Comparison of ENCODE assay signal across 8 mouse cellular contexts in the genomic region with DNA sequence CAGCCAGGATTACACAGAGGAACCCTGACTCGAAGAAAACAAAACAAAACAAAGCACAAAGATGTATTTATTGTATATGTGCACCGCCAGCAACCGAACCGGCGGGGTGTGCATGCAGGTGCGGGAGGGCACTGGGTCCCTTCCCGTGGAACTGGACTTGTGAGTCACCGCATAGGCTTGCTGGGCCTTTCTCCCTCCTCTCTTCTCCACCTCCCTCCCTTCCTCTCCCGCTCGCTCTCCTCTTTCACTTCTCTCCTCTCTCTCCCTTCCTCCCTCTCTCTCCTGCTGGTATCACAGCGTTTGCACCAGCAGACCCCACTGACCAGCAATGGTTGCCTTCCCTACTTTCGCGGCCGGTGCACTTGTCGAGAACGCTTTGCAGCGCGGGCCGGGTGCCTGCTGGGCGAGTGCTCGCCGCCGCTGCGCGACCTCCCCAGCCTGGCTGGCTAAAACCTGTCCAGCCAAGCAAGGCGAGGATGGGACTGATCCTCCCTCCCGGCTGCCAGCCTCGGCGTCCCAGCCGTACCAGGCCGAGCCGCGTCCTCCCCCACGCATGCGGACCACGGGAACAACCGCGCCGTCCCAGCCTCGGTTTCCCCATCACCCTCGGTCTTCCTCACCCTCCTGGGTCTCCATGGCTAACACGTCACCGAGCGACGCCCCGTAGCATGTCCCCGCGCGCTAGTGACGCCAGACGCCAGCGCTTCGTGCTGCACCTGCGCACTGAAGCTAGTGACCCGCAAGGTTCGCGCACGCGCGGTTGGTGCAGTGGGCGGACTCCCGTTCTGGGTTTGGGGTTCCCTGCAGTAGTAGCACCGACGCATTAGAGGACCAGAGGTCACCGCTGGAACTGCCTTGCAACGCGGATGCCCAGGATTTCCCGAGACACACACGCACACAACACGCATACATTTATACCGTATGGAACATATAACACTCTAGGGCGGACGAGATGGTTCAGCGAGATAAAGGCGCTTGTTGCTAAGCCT. TPM values are rescaled to one million over a fixed set of nuclear protein-coding genes. Genes with fewer than 3 reads are reported as not detected.
DNase-seq lines count a peak whose midpoint lies in the region; ATAC-seq lines count a peak whose summit lies in the region.

A gene (minus strand): TSS at position 725 of the 989 bp plus-strand sequence.

- H3K27ac ChIP-seq in forebrain, embryonic 14.5 days (ENCODE audit: low read depth, low read length), result peak within 1 kb of the TSS; percentile 28; the same call in 1 of the 2 replicates
- H3K27ac ChIP-seq in neural tube, embryonic 15.5 days (replicated peaks), result peak within 1 kb of the TSS; percentile 94

- 1% methylated on average over 74 of the region's 75 CpGs for WGBS in forebrain, embryonic 14.5 days
- 2% methylated on average over 75 of the region's 75 CpGs for WGBS in neural tube, embryonic 15.5 days

- H3K9me3 ChIP-seq in forebrain, embryonic 14.5 days (replicated peaks; ENCODE audit: control insufficient read depth, low read length), result no peaks in the 10 kb centered on the region
- no peaks in the 10 kb centered on the region for H3K9me3 ChIP-seq in neural tube, embryonic 15.5 days (replicated peaks)

- peak; percentile 96 for ATAC-seq in forebrain, embryonic 14.5 days
- ATAC-seq in neural tube, embryonic 15.5 days (ENCODE audit: low FRiP score), result peak; percentile 95

- H3K4me3 ChIP-seq in forebrain, embryonic 14.5 days (ENCODE audit: low read depth, low read length), result peak within 1 kb of the TSS; percentile 79
- H3K4me3 ChIP-seq in neural tube, embryonic 15.5 days (replicated peaks), result peak within 1 kb of the TSS; percentile 97

- peak; percentile 99 for DNase-seq in ES-CJ7 (ENCODE audit: low read depth, low spot score)
- DNase-seq in cerebellum, adult 11 months, result peak; percentile 99
- peak; percentile 99 for DNase-seq in forebrain, embryonic 14.5 days (ENCODE audit: low spot score)
- DNase-seq in heart, postnatal 14 days, result peak; percentile 99
- peak; percentile 98 for DNase-seq in layer of hippocampus, adult 11-12 months (ENCODE audit: low spot score)
- DNase-seq in lung, adult 18-20 months, result peak; percentile 98 to 99
- DNase-seq in testis, postnatal 14 days (ENCODE audit: low spot score), result peak; percentile 93

- no peaks in the 10 kb centered on the region; the same call in 1 of the 2 replicates for H3K27me3 ChIP-seq in forebrain, embryonic 14.5 days (replicated peaks; ENCODE audit: control insufficient read depth, insufficient read depth, low read length)
- H3K27me3 ChIP-seq in neural tube, embryonic 15.5 days (replicated peaks), result peaks cover 19% of the 10 kb centered on the region

- peaks cover 15% of the 10 kb centered on the region for H3K36me3 ChIP-seq in forebrain, embryonic 14.5 days (ENCODE audit: control insufficient read depth, insufficient read depth, low read length)
- peaks cover 13% of the 10 kb centered on the region for H3K36me3 ChIP-seq in neural tube, embryonic 15.5 days

- peaks cover 6% of the 10 kb centered on the region; the same call in 1 of the 2 replicates for H3K4me1 ChIP-seq in forebrain, embryonic 14.5 days (ENCODE audit: control insufficient read depth, insufficient read depth, low read length)
- peaks cover 20% of the 10 kb centered on the region for H3K4me1 ChIP-seq in neural tube, embryonic 15.5 days

- peak within 1 kb of the TSS; percentile 82 for H3K4me2 ChIP-seq in forebrain, embryonic 14.5 days (ENCODE audit: low read length)
- peak within 1 kb of the TSS; percentile 91 for H3K4me2 ChIP-seq in neural tube, embryonic 15.5 days

- intact Hi-C loops in heart, postnatal 14 days (cut with DNase I), result loop anchor here (10.0 kb wide), 1 partner anchor 577 kb away; no protein-coding TSS in a partner anchor

- H3K9ac ChIP-seq in forebrain, embryonic 14.5 days (ENCODE audit: low read length), result peak within 1 kb of the TSS; percentile 85
- H3K9ac ChIP-seq in neural tube, embryonic 15.5 days (replicated peaks), result peak within 1 kb of the TSS; percentile 98

RNA-seq across cellular contexts. Expression of the gene that starts here (rescaled TPM):
- 47.4 and 47.6 TPM in 2 replicates for polyA plus RNA-seq in forebrain, embryonic 14.5 days (2014; fragmentation: Nextera tagmentation; extraction: Ambion mirVana)
- total RNA-seq in heart, postnatal 14 days (2021), result 10 to 100 TPM; 13.5 to 17.3 TPM
- 50.6 and 52.5 TPM in 2 replicates for polyA plus RNA-seq in neural tube, embryonic 15.5 days (2015; fragmentation: Nextera tagmentation; extraction: Ambion mirVana)

Comparison
In these comparisons a context has a peak if more than half of its experiments do, and no peak if none do; other contexts are left out.
1. Peak in every context shown above with its lines: DNase-seq, ATAC-seq, H3K4me3 ChIP-seq and H3K27ac ChIP-seq.